Mouse (Mus musculus) forebrain, embryonic 14.5 days (tissue): Measurements from ENCODE around the gene Plekhg3. TPM values are rescaled to one million over a fixed set of nuclear protein-coding genes. Genes with fewer than 3 reads are reported as not detected.

Experiments
- ATAC-seq: fragments of 200-750 bp; cut with Nextera tagmentation; 2 replicates; pipeline ENCODE4 v1.8.0; 2017; ENCODE audit warnings: mild to moderate bottlenecking, moderate library complexity
- DNase-seq: peaks from one replicate; pipeline ENCODE4 v3.0.0-alpha.2; 2015; ENCODE audit warnings: low spot score
- H3K27ac ChIP-seq: fragments of 300-500 bp; sonication (generic); 2 replicates; pipeline ENCODE4 v1.5.1; 2014; ENCODE audit warnings: low read depth, mild to moderate bottlenecking, control low read depth, low read length, moderate library complexity
- H3K27me3 ChIP-seq: fragments of 300-500 bp; sonication (generic); replicated peaks from 2 replicates; pipeline ENCODE4 v1.6.1; 2014; ENCODE audit warnings: low read length, control low read depth, mixed read lengths; ENCODE audit not compliant: control insufficient read depth, insufficient read depth
- H3K36me3 ChIP-seq: fragments of 300-500 bp; sonication (generic); 2 replicates; pipeline ENCODE4 v1.6.1; 2014; ENCODE audit warnings: low read length, control low read depth; ENCODE audit not compliant: control insufficient read depth, insufficient read depth
- H3K4me1 ChIP-seq: fragments of 300-500 bp; sonication (generic); 2 replicates; pipeline ENCODE4 v1.6.1; 2014; ENCODE audit warnings: antibody characterized with exemption, low read length, control low read depth; ENCODE audit not compliant: control insufficient read depth, insufficient read depth
- H3K4me2 ChIP-seq: fragments of 300-500 bp; sonication (generic); 2 replicates; pipeline ENCODE4 v1.6.1; 2014; ENCODE audit warnings: mild to moderate bottlenecking, control low read depth, low read length
- H3K4me3 ChIP-seq: fragments of 300-500 bp; sonication (generic); 2 replicates; pipeline ENCODE4 v1.5.1; 2014; ENCODE audit warnings: low read depth, low read length, control low read depth
- H3K9ac ChIP-seq: fragments of 300-500 bp; sonication (generic); 2 replicates; pipeline ENCODE4 v1.6.1; 2014; ENCODE audit warnings: mild to moderate bottlenecking, low read length, control low read depth, moderate library complexity
- H3K9me3 ChIP-seq: fragments of 300-500 bp; sonication (generic); replicated peaks from 2 replicates; pipeline ENCODE4 v1.6.1; 2016; ENCODE audit warnings: low read length, control low read depth, mixed read lengths; ENCODE audit not compliant: control insufficient read depth
- WGBS: fragments of 180-500 bp; shearing (Covaris S2); extraction: QIAGEN DNeasy Blood & Tissue Kit; methylation state at CpG from one replicate; pipeline ENCODE4 v1.1.7; 2014; 5-methylcytosine and 5-hydroxymethylcytosine counted together
- polyA plus RNA-seq: library from polyadenylated mRNA; unstranded; fragments of >200 nt; fragmentation: Nextera tagmentation; extraction: Ambion mirVana; gene quantifications from 2 replicates; pipeline ENCODE4 v1.2.1, GENCODE M21; 2014

The Plekhg3 gene
- polyA plus RNA-seq, 1 experiment from 2014 or later = 0.47 TPM

GRCm38 (mm10) chr12:76496324-76496723 lies 34.4 kb upstream of the Plekhg3 start:
- Histone ChIP-seq H3K27ac (no peak overlapping the region), H3K4me2 (no peak overlapping the region; the same call in 1 of the 2 replicates), H3K4me1 (no peaks in the 10 kb centered on the region), H3K27me3 (no peaks in the 10 kb centered on the region), H3K9ac (no peak overlapping the region), H3K4me3 (no peak overlapping the region), H3K9me3 (no peaks in the 10 kb centered on the region), H3K36me3 (no peaks in the 10 kb centered on the region)
- peak; percentile 76 for DNase-seq
- 31% methylated on average over 12 of the region's 12 CpGs for WGBS
- no peak for ATAC-seq

GRCm38 (mm10) chr12:76499276-76499675 lies 31.4 kb upstream of the Plekhg3 start:
- Histone ChIP-seq H3K27me3 (no peaks in the 10 kb centered on the region), H3K27ac (no peak overlapping the region), H3K4me3 (no peak overlapping the region), H3K36me3 (no peaks in the 10 kb centered on the region), H3K4me1 (no peaks in the 10 kb centered on the region), H3K4me2 (no peak overlapping the region), H3K9ac (no peak overlapping the region), H3K9me3 (no peaks in the 10 kb centered on the region)
- ATAC-seq = no peak
- 92% methylated on average over 9 of the region's 9 CpGs for WGBS
- no peak for DNase-seq

- H3K4me1 ChIP-seq = no peaks in the 10 kb centered on the region
- H3K4me3 ChIP-seq = no peak overlapping the region
- no peak for DNase-seq
- H3K4me2 ChIP-seq = no peak overlapping the region
- H3K36me3 ChIP-seq = no peaks in the 10 kb centered on the region
- no peak overlapping the region for H3K27ac ChIP-seq
- ATAC-seq = no peak
- H3K9ac ChIP-seq = no peak overlapping the region
- WGBS = 91% methylated on average over 6 of the region's 6 CpGs
- no peaks in the 10 kb centered on the region for H3K27me3 ChIP-seq
- no peaks in the 10 kb centered on the region for H3K9me3 ChIP-seq
These were observed 30.6 kb upstream of the Plekhg3 start for GRCm38 (mm10) chr12:76500055-76500454.

- H3K27me3 ChIP-seq = no peaks in the 10 kb centered on the region
- H3K4me2 ChIP-seq = no peak overlapping the region
- H3K4me3 ChIP-seq = no peak overlapping the region
- ATAC-seq (no peak), DNase-seq (no peak)
- H3K9me3 ChIP-seq = no peaks in the 10 kb centered on the region
- H3K27ac ChIP-seq = no peak overlapping the region
- no peak overlapping the region for H3K9ac ChIP-seq
- WGBS = 71% methylated on average over 3 of the region's 3 CpGs
- H3K4me1 ChIP-seq = no peaks in the 10 kb centered on the region
- H3K36me3 ChIP-seq = no peaks in the 10 kb centered on the region
These were observed 29.8 kb upstream of the Plekhg3 start for GRCm38 (mm10) chr12:76500896-76501295.

GRCm38 (mm10) chr12:76502981-76503380 lies 27.7 kb upstream of the Plekhg3 start:
- 35% methylated on average over 5 of the region's 5 CpGs for WGBS
- Histone ChIP-seq H3K4me1 (no peaks in the 10 kb centered on the region), H3K27me3 (no peaks in the 10 kb centered on the region), H3K27ac (no peak overlapping the region), H3K4me2 (no peak overlapping the region), H3K9ac (no peak overlapping the region), H3K4me3 (no peak overlapping the region), H3K36me3 (no peaks in the 10 kb centered on the region), H3K9me3 (no peaks in the 10 kb centered on the region)
- ATAC-seq (no peak), DNase-seq (no peak)

- ATAC-seq = 0 out of 2 replicates have a peak, but pooled peaks have one; percentile 20
- 33% methylated on average over 2 of the region's 2 CpGs for WGBS
These were observed 24.2 kb upstream of the Plekhg3 start for GRCm38 (mm10) chr12:76506522-76506921.

GRCm38 (mm10) chr12:76507791-76508190 lies 22.9 kb upstream of the Plekhg3 start:
- Histone ChIP-seq H3K27ac (no peak overlapping the region; the same call in 1 of the 2 replicates), H3K9me3 (no peaks in the 10 kb centered on the region), H3K36me3 (no peaks in the 10 kb centered on the region), H3K4me1 (no peaks in the 10 kb centered on the region), H3K27me3 (no peaks in the 10 kb centered on the region), H3K9ac (no peak overlapping the region), H3K4me2 (no peak overlapping the region), H3K4me3 (no peak overlapping the region)
- no peak for DNase-seq
- no peak for ATAC-seq
- 35% methylated on average over 5 of the region's 5 CpGs for WGBS

More at GRCm38 (mm10) chr12:76506522-76506921, 24.2 kb upstream of the Plekhg3 start:
- H3K4me3 ChIP-seq = no peak overlapping the region
- no peak overlapping the region for H3K9ac ChIP-seq
- H3K4me2 ChIP-seq = no peak overlapping the region
- no peaks in the 10 kb centered on the region for H3K4me1 ChIP-seq
- H3K27ac ChIP-seq = 0 out of 2 replicates have a peak overlapping the region, but pooled peaks have one; percentile 27
- H3K9me3 ChIP-seq = no peaks in the 10 kb centered on the region
- no peaks in the 10 kb centered on the region for H3K36me3 ChIP-seq
- H3K27me3 ChIP-seq = no peaks in the 10 kb centered on the region
- DNase-seq = peak; percentile 41

- DNase-seq = peak; percentile 32
- ATAC-seq = no peak
- WGBS = 66% methylated on average over 7 of the region's 7 CpGs
These were observed 21.7 kb upstream of the Plekhg3 start for GRCm38 (mm10) chr12:76508909-76509440.

GRCm38 (mm10) chr12:76512731-76513130 lies 18.0 kb upstream of the Plekhg3 start:
- Histone ChIP-seq H3K4me3 (no peak overlapping the region), H3K27ac (no peak overlapping the region), H3K27me3 (no peaks in the 10 kb centered on the region), H3K9ac (no peak overlapping the region), H3K4me2 (no peak overlapping the region), H3K4me1 (no peaks in the 10 kb centered on the region), H3K9me3 (no peaks in the 10 kb centered on the region), H3K36me3 (no peaks in the 10 kb centered on the region)
- DNase-seq (no peak), ATAC-seq (no peak)
- WGBS = 52% methylated on average over 1 of the region's 1 CpGs

More at GRCm38 (mm10) chr12:76508909-76509440, 21.7 kb upstream of the Plekhg3 start:
- no peaks in the 10 kb centered on the region for H3K36me3 ChIP-seq
- no peak overlapping the region for H3K27ac ChIP-seq
- H3K9me3 ChIP-seq = no peaks in the 10 kb centered on the region
- no peak overlapping the region for H3K4me2 ChIP-seq
- no peak overlapping the region for H3K4me3 ChIP-seq
- H3K4me1 ChIP-seq = no peaks in the 10 kb centered on the region
- no peak overlapping the region for H3K9ac ChIP-seq
- no peaks in the 10 kb centered on the region for H3K27me3 ChIP-seq
